Mouse (Mus musculus) kidney, adult 2 months (tissue): Measurements from ENCODE around the gene Inhbb. TPM values are rescaled to one million over a fixed set of nuclear protein-coding genes. Genes with fewer than 3 reads are reported as not detected.

Source experiments
- DNase-seq: peaks from one replicate; pipeline ENCODE4 v3.0.0; 2021
- H3K27ac ChIP-seq: fragments of 200-500 bp; 2 replicates; pipeline ENCODE4 v1.5.1; 2012; ENCODE audit warnings: low read depth, low read length, control low read depth, inconsistent platforms; ENCODE audit not compliant: insufficient read depth
- H3K27me3 ChIP-seq: fragments of 200-500 bp; replicated peaks from 2 replicates; pipeline ENCODE4 v1.6.1; 2012; ENCODE audit warnings: mild to moderate bottlenecking, moderate library complexity, low read length, inconsistent platforms; ENCODE audit not compliant: control insufficient read depth, insufficient read depth
- H3K36me3 ChIP-seq: fragments of 200-500 bp; 2 replicates; pipeline ENCODE4 v1.6.1; 2012; ENCODE audit warnings: mild to moderate bottlenecking, moderate library complexity, low read length, inconsistent platforms; ENCODE audit not compliant: control insufficient read depth, insufficient read depth
- H3K4me1 ChIP-seq: fragments of 200-500 bp; 2 replicates; pipeline ENCODE4 v1.6.1; 2011; ENCODE audit warnings: low read length; ENCODE audit not compliant: control insufficient read depth, insufficient read depth
- H3K4me3 ChIP-seq: fragments of 200-500 bp; 2 replicates; pipeline ENCODE4 v1.5.1; 2011; ENCODE audit warnings: mild to moderate bottlenecking, low read depth, low read length, control low read depth; ENCODE audit not compliant: insufficient read depth
- CTCF ChIP-seq: fragments of 200-500 bp; conservative IDR thresholded peaks from 2 replicates; pipeline ENCODE4 v1.5.1; 2011; ENCODE audit warnings: low read depth, mild to moderate bottlenecking, control low read depth, low read length, moderate library complexity, mixed read lengths; ENCODE audit not compliant: insufficient read depth, insufficient read length
- POLR2A ChIP-seq: fragments of 200-500 bp; IDR thresholded peaks from one replicate; pipeline ENCODE4 v1.6.1; 2011; ENCODE audit warnings: low read depth, low read length, control low read depth
- WGBS: fragments of 180-500 bp; shearing (Covaris S2); methylation state at CpG from one replicate; pipeline ENCODE4 v1.1.7; 2018; 5-methylcytosine and 5-hydroxymethylcytosine counted together
- polyA plus RNA-seq: library from polyadenylated mRNA; depleted of rRNA; stranded (reverse); fragments of >200 nt; gene quantifications from 2 replicates; pipeline ENCODE4 v1.2.3, GENCODE M21; 2012; rRNA removed

The Inhbb gene
- polyA plus RNA-seq, 1 experiment, result 0.72 TPM

DNA sequence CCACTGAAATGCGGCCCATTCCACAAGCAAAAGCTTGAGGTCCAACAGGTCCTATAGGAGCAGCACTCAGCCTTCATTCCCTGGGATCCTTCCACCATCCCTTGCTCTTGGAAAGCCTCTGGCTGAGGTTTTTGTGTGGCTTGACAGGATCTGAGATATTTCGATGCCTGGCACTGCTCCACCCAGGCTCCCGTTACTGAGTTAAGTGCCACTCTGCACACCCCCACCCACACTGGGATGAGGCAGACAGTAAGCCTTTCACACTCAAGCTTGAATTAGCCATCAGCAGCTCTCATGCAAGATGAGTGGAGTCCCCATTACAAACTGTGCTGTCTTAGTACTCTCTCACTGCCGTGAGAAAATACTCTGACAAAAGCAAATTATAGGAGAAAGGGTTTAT, 41.4 kb downstream of the Inhbb start:
- no peak for DNase-seq
- TF ChIP-seq POLR2A, result no peak
- TF ChIP-seq CTCF, result no peak
- 87% methylated on average over 4 of the region's 4 CpGs for WGBS
- Histone ChIP-seq H3K27me3 (no peaks in the 10 kb centered on the region), H3K4me1 (no peaks in the 10 kb centered on the region), H3K27ac (no peak overlapping the region), H3K4me3 (no peak overlapping the region), H3K36me3 (no peaks in the 10 kb centered on the region)

DNA sequence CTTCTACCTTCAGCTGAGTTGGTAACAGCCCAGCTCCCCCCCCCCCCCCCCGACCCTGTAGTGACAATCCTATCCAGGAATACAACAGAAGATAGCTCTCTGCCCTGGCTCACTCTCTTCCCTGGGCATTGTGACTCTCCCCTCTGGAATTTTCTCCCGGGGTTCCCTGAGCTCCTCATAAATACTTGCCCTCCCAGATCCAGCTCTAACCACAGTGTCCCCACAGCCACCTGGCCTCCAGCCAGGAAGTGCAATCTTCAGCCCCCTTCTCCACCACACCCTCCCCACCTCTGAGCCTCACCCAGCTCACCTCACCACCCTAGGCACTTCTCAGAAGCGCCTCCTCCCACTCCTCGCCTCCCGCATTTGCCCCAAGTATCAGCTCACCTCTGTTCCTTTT, 46.7 kb downstream of the Inhbb start:
- H3K27ac ChIP-seq, result no peak overlapping the region
- no peaks in the 10 kb centered on the region for H3K36me3 ChIP-seq
- H3K27me3 ChIP-seq, result no peaks in the 10 kb centered on the region
- no peak for TF ChIP-seq POLR2A
- no peak for TF ChIP-seq CTCF
- WGBS, result 64% methylated on average over 5 of the region's 5 CpGs
- no peak overlapping the region for H3K4me3 ChIP-seq
- no peak for DNase-seq
- no peaks in the 10 kb centered on the region for H3K4me1 ChIP-seq

DNA sequence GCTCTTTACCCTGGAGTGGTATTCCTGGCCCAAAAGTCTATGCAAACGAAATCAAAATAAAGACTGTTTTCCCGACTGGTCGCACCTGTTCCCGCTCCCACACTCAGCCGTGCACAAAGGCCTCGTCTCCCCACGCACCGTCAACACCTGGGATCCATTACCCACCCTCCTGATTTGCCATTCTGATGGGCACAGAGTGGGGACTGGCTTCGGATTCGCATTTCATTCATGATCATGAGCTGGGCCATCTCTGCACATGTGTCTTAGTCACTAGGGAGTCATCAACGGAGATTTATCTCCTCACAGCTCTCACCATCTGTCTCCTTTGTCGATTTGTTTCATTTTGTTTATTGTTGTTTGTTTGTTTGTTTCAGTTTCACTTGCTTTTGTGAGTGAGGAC, 54.5 kb downstream of the Inhbb start:
- H3K27ac ChIP-seq, result no peak overlapping the region
- no peak overlapping the region for H3K4me3 ChIP-seq
- no peaks in the 10 kb centered on the region for H3K27me3 ChIP-seq
- no peaks in the 10 kb centered on the region for H3K36me3 ChIP-seq
- 64% methylated on average over 12 of the region's 12 CpGs for WGBS
- no peaks in the 10 kb centered on the region for H3K4me1 ChIP-seq
- TF ChIP-seq CTCF (no peak), POLR2A (no peak)
- DNase-seq, result no peak

DNA sequence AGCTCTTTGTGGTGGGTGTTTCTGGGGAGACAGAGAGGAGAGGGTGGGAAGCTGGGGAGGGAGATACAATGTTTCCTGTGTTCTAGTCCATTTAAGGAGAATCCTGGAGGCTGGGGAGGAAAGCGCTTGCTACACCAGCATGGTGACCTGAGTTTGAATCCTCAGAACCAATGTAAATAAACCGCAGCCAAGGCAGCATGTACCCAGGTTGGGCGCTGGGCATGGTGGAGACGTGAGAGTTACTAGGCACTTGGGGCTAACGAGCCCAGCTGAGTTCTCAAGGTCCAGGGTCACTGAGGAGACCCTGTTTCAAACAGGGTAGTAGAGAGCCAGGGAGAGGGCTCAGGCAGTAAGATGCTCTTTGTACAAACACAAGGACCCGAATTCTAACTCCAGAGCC, 55.7 kb downstream of the Inhbb start:
- WGBS, result 75% methylated on average over 6 of the region's 6 CpGs
- H3K27ac ChIP-seq, result no peak overlapping the region
- no peak overlapping the region for H3K4me3 ChIP-seq
- no peaks in the 10 kb centered on the region for H3K4me1 ChIP-seq
- H3K27me3 ChIP-seq, result no peaks in the 10 kb centered on the region
- DNase-seq, result no peak
- no peaks in the 10 kb centered on the region for H3K36me3 ChIP-seq
- TF ChIP-seq POLR2A (no peak), CTCF (no peak)

Other genes with a start within 250 kb of the Inhbb start
- 49.8 and 54.6 TPM in 2 replicates for gene Ralb, start 82.5 kb upstream of the Inhbb start, polyA plus RNA-seq
- gene Tmem185b, start 103.9 kb upstream of the Inhbb start, polyA plus RNA-seq, result 27.1 and 37.2 TPM in 2 replicates
- 32.7 and 33.3 TPM in 2 replicates for gene Epb41l5, start 226.8 kb upstream of the Inhbb start, polyA plus RNA-seq